Mouse (Mus musculus): ENCODE measurements at regions not wholly inside any gene's neighbourhood (a gene's known extent, or its start where the extent isn't known, plus 50 kb on each side); places are given as distances from the start of the nearest gene placed in this dataset.

- DNase-seq, result no peak
These were observed 55.5 kb upstream of the Trio start for GRCm38 (mm10) chr15:28081147-28081546.

- no peak for DNase-seq
These were observed 56.8 kb upstream of the Trio start for GRCm38 (mm10) chr15:28082411-28082810.

DNA sequence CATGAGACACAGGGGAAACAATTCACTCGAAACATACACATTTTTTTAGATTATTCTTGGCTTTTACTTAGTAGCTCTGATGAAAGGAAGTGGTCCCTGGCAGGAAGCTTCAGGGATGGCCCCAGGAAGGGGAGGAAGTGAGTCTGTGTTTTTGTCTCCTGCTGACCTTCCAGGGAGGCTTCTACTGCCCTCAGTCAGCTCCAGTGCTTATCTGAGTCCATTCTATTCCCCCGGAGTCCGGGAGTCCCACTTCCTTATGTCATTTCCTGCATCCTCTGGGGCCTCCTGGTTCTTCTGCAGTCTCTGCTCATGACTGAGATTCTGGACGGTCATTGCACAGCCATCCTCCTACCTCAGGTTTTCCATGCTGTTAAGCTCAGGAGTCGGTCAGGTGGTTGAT is 80.3 kb upstream of the Trio start:
- DNase-seq, result no peak

DNA sequence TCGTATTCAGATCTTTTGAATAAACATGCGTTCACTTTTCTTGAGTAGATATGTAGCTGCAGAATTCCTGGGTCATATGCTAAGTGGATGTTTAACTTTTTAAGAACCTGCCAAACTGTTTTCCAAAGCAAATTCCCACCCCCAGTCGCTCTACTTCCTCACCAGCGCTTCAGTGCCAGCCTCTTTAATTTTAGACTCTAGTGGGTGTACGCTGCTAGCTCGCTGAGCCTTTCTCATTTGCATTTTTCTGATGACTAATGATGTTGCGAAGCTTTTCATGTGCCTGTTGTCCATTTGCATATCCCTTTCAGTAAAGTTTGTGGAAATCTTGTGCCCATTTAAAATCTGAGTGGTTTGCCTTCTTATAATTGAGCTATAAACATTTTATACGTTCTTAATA is 84.3 kb upstream of the Trio start:
- no peak for DNase-seq

GRCm38 (mm10) chr15:28113491-28113890 is 87.8 kb upstream of the Trio start:
- no peak for DNase-seq

DNA sequence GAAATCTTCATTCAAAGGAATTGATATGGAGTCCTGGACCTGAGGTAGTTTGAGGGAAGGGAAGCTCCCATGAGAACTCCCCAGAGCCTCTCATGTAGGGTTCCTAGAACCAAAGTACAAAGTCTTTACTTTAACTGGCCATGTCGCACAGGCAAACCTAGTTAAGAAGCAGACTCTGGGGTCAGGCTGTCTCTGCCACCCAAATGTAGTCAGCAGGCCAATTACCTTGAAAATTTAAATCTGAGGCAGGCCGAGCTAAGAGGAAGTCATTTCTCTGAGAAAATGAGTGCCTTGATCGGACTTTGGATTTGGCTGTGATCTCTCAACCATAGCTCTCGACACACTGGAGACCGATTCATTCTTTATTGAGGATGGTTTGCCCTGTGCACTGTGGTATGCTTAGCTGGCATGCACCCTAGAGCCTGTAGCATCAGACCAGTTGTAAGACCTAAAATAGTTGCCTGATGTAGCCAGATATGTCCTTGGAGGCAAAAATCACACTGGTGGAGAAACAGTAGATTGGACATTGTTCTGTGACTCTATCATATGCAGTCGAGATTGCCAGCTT is 88.6 kb upstream of the Trio start:
- DNase-seq, result no peak

GRCm38 (mm10) chr15:28126846-28127245 is 76.7 kb upstream of the Dnah5 start:
- no peak for DNase-seq

GRCm38 (mm10) chr15:28129536-28129935 is 74.0 kb upstream of the Dnah5 start:
- no peak for DNase-seq

DNA sequence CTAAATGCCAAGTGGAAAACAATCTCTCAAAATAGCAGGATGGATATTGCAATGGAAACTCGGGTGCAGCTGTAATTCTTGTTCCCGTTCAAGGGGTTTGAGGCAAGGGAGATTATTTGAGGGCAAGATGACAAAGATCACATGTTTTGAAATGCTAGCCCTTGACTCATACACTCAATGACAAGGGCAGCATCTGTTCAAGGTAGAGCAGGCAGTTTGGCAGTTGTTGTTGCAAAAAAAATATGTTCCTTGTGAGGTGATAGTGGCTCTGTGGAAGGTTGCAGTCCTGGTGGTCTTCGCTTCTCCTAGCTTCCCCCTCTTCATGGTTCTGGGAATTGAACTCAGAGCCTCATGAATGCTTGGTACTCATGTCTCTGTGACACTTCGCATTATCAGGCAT is 72.0 kb upstream of the Dnah5 start:
- no peak for DNase-seq

DNA sequence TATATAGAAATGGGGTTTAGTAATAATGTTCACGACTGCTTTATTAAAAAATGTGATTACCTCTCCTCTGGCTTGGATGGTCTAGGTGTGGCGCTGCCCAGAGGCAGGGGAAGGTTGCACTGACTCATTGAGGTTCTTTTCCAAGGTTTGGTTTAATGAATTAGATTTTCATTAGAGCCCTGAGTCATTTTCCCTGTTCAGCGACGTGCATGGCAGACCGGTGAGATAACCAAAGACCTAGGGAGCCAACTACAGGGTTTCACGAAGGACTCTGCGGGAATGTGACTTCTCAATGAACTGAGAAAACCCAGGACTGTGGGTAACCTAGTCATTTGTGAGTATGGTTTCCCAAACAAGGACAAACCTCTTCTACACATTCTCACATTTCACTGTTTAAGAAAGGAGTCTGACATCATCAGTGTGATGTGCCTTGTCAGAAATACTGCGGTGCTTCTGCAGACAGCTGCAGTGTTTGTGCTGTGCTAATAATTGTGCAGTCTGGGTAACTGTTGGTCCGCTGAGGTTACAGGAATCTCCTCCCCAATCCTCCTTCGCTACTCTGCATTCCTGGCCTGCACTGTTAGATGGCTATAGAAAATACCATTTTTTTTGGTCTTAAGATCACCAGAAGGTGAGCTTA is 70.3 kb upstream of the Dnah5 start:
- DNase-seq, result no peak

- peak; percentile 64 to 72 for DNase-seq
These were observed 69.3 kb upstream of the Dnah5 start for GRCm38 (mm10) chr15:28134206-28134605.

- DNase-seq, result no peak
These were observed 64.7 kb upstream of the Dnah5 start for GRCm38 (mm10) chr15:28138806-28139205.

- no peak for DNase-seq
These were observed 63.3 kb upstream of the Dnah5 start for GRCm38 (mm10) chr15:28140301-28140700.

DNA sequence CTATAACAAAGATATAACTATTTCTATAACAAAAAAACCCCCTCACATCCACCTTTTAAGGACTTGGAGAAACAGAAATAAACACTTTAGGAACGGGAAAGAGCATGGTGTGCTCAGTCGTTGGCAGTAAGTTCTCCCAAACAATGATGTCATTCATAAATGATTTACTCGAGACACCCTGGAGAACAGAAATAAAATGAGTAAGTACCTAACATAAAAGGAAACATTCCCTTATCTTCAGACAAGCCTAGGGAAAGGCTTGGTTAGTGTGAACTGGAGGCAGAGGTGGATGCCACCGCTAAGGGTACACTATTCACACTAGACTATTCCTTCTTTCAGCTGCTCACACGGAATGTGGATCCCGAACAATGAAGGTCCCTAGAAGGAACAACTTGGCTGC is 62.2 kb upstream of the Dnah5 start:
- no peak for DNase-seq

DNA sequence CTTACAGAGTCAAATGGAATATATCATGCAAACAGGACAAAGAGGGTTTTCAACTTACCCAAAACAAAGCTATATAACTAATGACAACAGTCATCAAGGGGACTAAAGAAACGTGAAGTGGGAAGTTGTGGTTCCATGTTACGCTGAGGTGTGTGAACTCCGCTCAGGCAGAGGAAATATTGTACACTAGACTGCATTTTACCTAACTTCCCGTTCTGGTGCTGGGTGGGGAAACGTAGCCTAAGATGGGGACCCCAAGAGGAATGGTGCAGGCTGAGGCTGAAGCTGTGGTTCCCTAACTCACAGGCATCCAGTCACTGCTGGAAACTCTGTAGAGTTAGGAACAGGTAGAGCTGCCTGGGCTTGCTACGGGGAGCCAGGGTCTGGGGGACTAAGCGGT is 59.3 kb upstream of the Dnah5 start:
- DNase-seq, result no peak

- DNase-seq, result no peak
These were observed 58.7 kb upstream of the Dnah5 start for GRCm38 (mm10) chr15:28144846-28145245.

DNA sequence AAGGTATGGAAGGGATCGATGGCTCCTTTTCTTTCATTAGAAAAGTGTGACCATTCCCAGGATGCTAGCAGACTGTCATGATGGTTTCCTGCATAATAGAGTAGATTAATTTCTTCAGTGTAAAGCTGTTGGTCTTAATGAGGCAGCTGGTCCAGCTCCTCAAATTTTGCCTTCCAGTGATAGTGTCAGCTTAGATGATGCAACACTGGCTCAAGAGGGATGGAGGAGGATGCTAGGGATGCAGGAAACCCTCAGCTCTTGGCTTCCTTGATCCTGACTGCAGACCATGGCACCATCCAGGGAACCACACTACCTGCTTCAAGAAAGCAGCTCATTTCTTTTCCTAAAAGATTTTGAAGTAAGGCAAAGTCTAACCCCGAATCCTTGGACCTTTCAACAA is 51.9 kb upstream of the Dnah5 start:
- DNase-seq, result no peak

Measured in cerebellum, postnatal 14 days (tissue).